Mouse (Mus musculus): ENCODE data around the gene Cdk15.

Gene Cdk15

GRCm38 (mm10) chr1:59332737-59333385, 76.2 kb downstream of the Cdk15 start:
- no peak for DNase-seq

- DNase-seq, result no peak
Measured at GRCm38 (mm10) chr1:59333386-59333759, 76.7 kb downstream of the Cdk15 start.

- no peak for DNase-seq
Measured at GRCm38 (mm10) chr1:59333860-59334561, 77.3 kb downstream of the Cdk15 start.

GRCm38 (mm10) chr1:59334562-59334890, 77.8 kb downstream of the Cdk15 start:
- no peak for DNase-seq

GRCm38 (mm10) chr1:59336256-59336655, 79.5 kb downstream of the Cdk15 start:
- DNase-seq, result no peak

- DNase-seq, result no peak
Measured at GRCm38 (mm10) chr1:59340814-59341588, 84.3 kb downstream of the Cdk15 start.

GRCm38 (mm10) chr1:59341697-59342096, 85.0 kb downstream of the Cdk15 start:
- DNase-seq, result no peak

GRCm38 (mm10) chr1:59342146-59342545, 85.4 kb downstream of the Cdk15 start:
- no peak for DNase-seq

- no peak for DNase-seq
Measured at GRCm38 (mm10) chr1:59352706-59353105, 96.0 kb downstream of the Cdk15 start.

GRCm38 (mm10) chr1:59355440-59355839, 98.7 kb downstream of the Cdk15 start:
- no peak for DNase-seq

- no peak for DNase-seq
Measured at GRCm38 (mm10) chr1:59359136-59359535, 102.4 kb downstream of the Cdk15 start.

GRCm38 (mm10) chr1:59360834-59361233, 104.1 kb downstream of the Cdk15 start:
- DNase-seq, result no peak

GRCm38 (mm10) chr1:59361460-59361859, 104.8 kb downstream of the Cdk15 start:
- DNase-seq, result no peak

- no peak for DNase-seq
Measured at GRCm38 (mm10) chr1:59361966-59362365, 105.3 kb downstream of the Cdk15 start.

GRCm38 (mm10) chr1:59364463-59365040, 107.8 kb downstream of the Cdk15 start:
- no peak for DNase-seq

GRCm38 (mm10) chr1:59367928-59368648, 111.4 kb downstream of the Cdk15 start:
- no peak for DNase-seq

- DNase-seq, result no peak
Measured at GRCm38 (mm10) chr1:59368649-59369319, 112.1 kb downstream of the Cdk15 start.

- no peak for DNase-seq
Measured at GRCm38 (mm10) chr1:59369320-59369685, 112.6 kb downstream of the Cdk15 start.

- no peak for DNase-seq
Measured at GRCm38 (mm10) chr1:59370355-59370950, 113.7 kb downstream of the Cdk15 start.

GRCm38 (mm10) chr1:59376021-59376548, 119.4 kb downstream of the Cdk15 start:
- DNase-seq, result no peak

- DNase-seq, result no peak
Measured at GRCm38 (mm10) chr1:59376557-59376956, 119.9 kb downstream of the Cdk15 start.

GRCm38 (mm10) chr1:59377312-59377711, 120.6 kb downstream of the Cdk15 start:
- DNase-seq, result no peak
